Mouse (Mus musculus) adrenal gland, adult 8-10 months (tissue): ENCODE measurements around the gene Ifitm1. TPM values are rescaled to one million over a fixed set of nuclear protein-coding genes. Genes with fewer than 3 reads are reported as not detected.

Experiments used
- DNase-seq: peaks from one replicate; pipeline ENCODE4 v3.0.0; 2022
- total RNA-seq, 4 experiments: library from RNA; stranded (reverse); gene quantifications; 2 replicates each; pipeline ENCODE4 v1.2.4; 2022

Gene Ifitm1
- total RNA-seq, 4 experiments from 2014 or later = 10.6 to 14.0 (median 13.4) TPM

- DNase-seq = no peak
These were observed 14.7 kb downstream of the Ifitm1 start for GRCm38 (mm10) chr7:140981704-140982103.

- no peak for DNase-seq
These were observed 15.9 kb downstream of the Ifitm1 start for GRCm38 (mm10) chr7:140982971-140983370.

GRCm38 (mm10) chr7:140987182-140988138, 20.4 kb downstream of the Ifitm1 start:
- no peak for DNase-seq

GRCm38 (mm10) chr7:140989022-140989421, 22.0 kb downstream of the Ifitm1 start:
- DNase-seq = no peak

- no peak for DNase-seq
These were observed 23.2 kb downstream of the Ifitm1 start for GRCm38 (mm10) chr7:140990185-140990584.

- no peak for DNase-seq
These were observed 23.6 kb downstream of the Ifitm1 start for GRCm38 (mm10) chr7:140990622-140991021.

- no peak for DNase-seq
These were observed 24.2 kb downstream of the Ifitm1 start for GRCm38 (mm10) chr7:140991117-140991689.

GRCm38 (mm10) chr7:140997817-140998216, 30.8 kb downstream of the Ifitm1 start:
- DNase-seq = no peak

GRCm38 (mm10) chr7:140998853-140999700, 32.1 kb downstream of the Ifitm1 start:
- DNase-seq = no peak

GRCm38 (mm10) chr7:141000881-141001708, 34.1 kb downstream of the Ifitm1 start:
- no peak for DNase-seq

GRCm38 (mm10) chr7:141003248-141004010, 36.4 kb downstream of the Ifitm1 start:
- no peak for DNase-seq

GRCm38 (mm10) chr7:141006446-141006845, 39.4 kb downstream of the Ifitm1 start:
- DNase-seq = no peak

- DNase-seq = no peak
These were observed 39.9 kb downstream of the Ifitm1 start for GRCm38 (mm10) chr7:141006914-141007313.

- peak; percentile 20 for DNase-seq
These were observed 41.3 kb downstream of the Ifitm1 start for GRCm38 (mm10) chr7:141008312-141008761.

- DNase-seq = peak; percentile 67
These were observed 42.1 kb downstream of the Ifitm1 start for GRCm38 (mm10) chr7:141008938-141009660.

- DNase-seq = no peak
These were observed 42.6 kb downstream of the Ifitm1 start for GRCm38 (mm10) chr7:141009665-141010064.

GRCm38 (mm10) chr7:141010593-141010992, 43.6 kb downstream of the Ifitm1 start, which contains the start of gene Ifitm3:
Gene Ifitm3, minus strand, starts transcription at chr7:141010770.
- peak; percentile 58 for DNase-seq

- DNase-seq = no peak
These were observed 44.3 kb downstream of the Ifitm1 start for GRCm38 (mm10) chr7:141011238-141011770.
